Mouse (Mus musculus): ENCODE measurements around the gene Aars2.

DNA sequence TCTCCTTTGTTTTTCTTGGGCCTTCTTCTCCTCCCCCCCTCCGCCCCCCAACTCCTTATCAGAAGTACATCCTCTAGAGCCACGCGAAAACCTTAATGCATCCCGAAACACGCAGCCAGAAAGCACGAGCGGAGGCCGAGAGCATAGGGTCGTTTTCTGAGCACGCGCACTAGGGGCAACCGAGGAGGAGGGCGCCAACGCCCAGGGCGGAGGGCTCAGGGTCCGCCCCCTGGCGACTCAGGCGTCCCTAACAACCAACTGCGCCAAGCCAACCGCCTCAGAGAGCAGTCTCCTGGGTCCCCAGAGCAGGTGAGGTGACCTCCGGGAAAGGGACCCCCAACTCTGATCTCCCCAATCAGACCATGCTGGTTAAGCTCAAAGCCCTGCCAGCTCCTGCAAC, 16.6 kb downstream of the Aars2 start, which contains the start of gene Tcte1:
- TF ChIP-seq CTCF (IDR thresholded peaks at IDR 0.05 in 2 of 3, conservative IDR thresholded peaks at IDR 0.05 in 1 of 3; ENCODE audit: control insufficient read depth in 1 of 3, insufficient read depth in 1 of 3, low read depth in 2 of 3, low read length in 3 of 3, poor library complexity in 1 of 3, severe bottlenecking in 1 of 3) = no peak
- no peak for TF ChIP-seq EP300 (IDR thresholded peaks at IDR 0.05; ENCODE audit: low read depth in 1 of 2, low read length in 2 of 2)
- no peak for TF ChIP-seq POLR2A (IDR thresholded peaks at IDR 0.05; ENCODE audit: control insufficient read depth in 1 of 2, insufficient read depth in 1 of 2, low read depth in 1 of 2, low read length in 2 of 2, poor library complexity in 1 of 2)
- TF ChIP-seq POLR2AphosphoS5 (IDR thresholded peaks at IDR 0.05; ENCODE audit: borderline replicate concordance, low read depth, low read length) = no peak
- no peak for TF ChIP-seq TAL1 (IDR thresholded peaks at IDR 0.05; ENCODE audit: low read length)
- TF ChIP-seq MAFK (IDR thresholded peaks at IDR 0.05; ENCODE audit: borderline replicate concordance, low read depth, low read length) = no peak
- no peak for TF ChIP-seq TBP (IDR thresholded peaks at IDR 0.05; ENCODE audit: low read depth, low read length)
- TF ChIP-seq HCFC1 (IDR thresholded peaks at IDR 0.05; ENCODE audit: low read depth, low read length) = no peak
